Mouse (Mus musculus) small intestine, adult 2 months (tissue): ENCODE measurements around the gene Gfer. TPM values are rescaled to one million over a fixed set of nuclear protein-coding genes. Genes with fewer than 3 reads are reported as not detected.
A peak's percentile ranks its signal among the peaks of the same experiment; 100 is the strongest.

ENCODE experiments used
- H3K27ac ChIP-seq: fragments of 200-500 bp; 2 replicates; pipeline ENCODE4 v1.5.1; 2012; ENCODE audit warnings: low read depth, low read length, control low read depth, inconsistent platforms; ENCODE audit not compliant: insufficient read depth
- H3K27me3 ChIP-seq: fragments of 200-500 bp; 2 replicates; pipeline ENCODE4 v1.6.1; 2012; ENCODE audit warnings: mild to moderate bottlenecking, moderate library complexity, low read length, inconsistent platforms; ENCODE audit not compliant: control insufficient read depth, insufficient read depth
- H3K36me3 ChIP-seq: fragments of 200-500 bp; 2 replicates; pipeline ENCODE4 v1.6.1; 2012; ENCODE audit warnings: mild to moderate bottlenecking, low read length, control low read depth, inconsistent platforms; ENCODE audit not compliant: control insufficient read depth, insufficient read depth
- H3K4me1 ChIP-seq: fragments of 200-500 bp; 2 replicates; pipeline ENCODE4 v1.6.1; 2012; ENCODE audit warnings: low read length, inconsistent platforms, mixed read lengths; ENCODE audit not compliant: control insufficient read depth, insufficient read depth, insufficient read length
- H3K4me3 ChIP-seq: fragments of 200-500 bp; 2 replicates; pipeline ENCODE4 v1.5.1; 2012; ENCODE audit warnings: low read depth, mild to moderate bottlenecking, control low read depth, inconsistent platforms, low read length, moderate library complexity
- CTCF ChIP-seq: fragments of 200-500 bp; IDR thresholded peaks from 2 replicates; pipeline ENCODE4 v1.5.1; 2012; ENCODE audit warnings: low read depth, mild to moderate bottlenecking, control low read depth, inconsistent platforms, low read length, moderate library complexity, mixed read lengths; ENCODE audit not compliant: insufficient replicate concordance, insufficient read length; ENCODE audit errors: extremely low read depth
- POLR2A ChIP-seq: fragments of 200-500 bp; IDR thresholded peaks from 2 replicates; pipeline ENCODE4 v1.6.1; 2012; ENCODE audit warnings: low read depth, mild to moderate bottlenecking, control low read depth, inconsistent platforms, low read length, moderate library complexity
- WGBS: fragments of 180-500 bp; shearing (Covaris S2); methylation state at CpG from one replicate; pipeline ENCODE4 v1.1.7; 2018; 5-methylcytosine and 5-hydroxymethylcytosine counted together
- polyA plus RNA-seq: library from polyadenylated mRNA; depleted of rRNA; stranded (reverse); fragments of >200 nt; gene quantifications from 2 replicates; pipeline ENCODE4 v1.2.3, GENCODE M21; 2012

Gene Gfer
- polyA plus RNA-seq, 1 experiment: 35.9 TPM

GRCm38 (mm10) chr17:24698715-24699114, 2.8 kb upstream of the Gfer start:
- TF ChIP-seq POLR2A (no peak), CTCF (no peak)
- H3K4me1 ChIP-seq: peaks cover 23% of the 10 kb centered on the region
- H3K36me3 ChIP-seq: peaks cover 21% of the 10 kb centered on the region
- 28% methylated on average over 9 of the region's 9 CpGs for WGBS
- peak overlapping the region; percentile 99 for H3K27ac ChIP-seq
- H3K4me3 ChIP-seq: peak overlapping the region; percentile 66
- H3K27me3 ChIP-seq: no peaks in the 10 kb centered on the region

- Histone ChIP-seq H3K27me3 (no peaks in the 10 kb centered on the region), H3K4me3 (peak overlapping the region; percentile 66), H3K4me1 (peaks cover 23% of the 10 kb centered on the region), H3K36me3 (peaks cover 21% of the 10 kb centered on the region), H3K27ac (peak overlapping the region; percentile 99)
- TF ChIP-seq POLR2A (no peak; the same call in 1 of the 2 replicates), CTCF (no peak)
- 11% methylated on average over 5 of the region's 5 CpGs for WGBS
Observed at GRCm38 (mm10) chr17:24697985-24698384, 2.0 kb upstream of the Gfer start.

GRCm38 (mm10) chr17:24695326-24696010, 488 bp downstream of the Gfer start:
- Histone ChIP-seq H3K27me3 (no peaks in the 10 kb centered on the region), H3K36me3 (peaks cover 7% of the 10 kb centered on the region), H3K4me1 (peaks cover 20% of the 10 kb centered on the region; the same call in 1 of the 2 replicates), H3K4me3 (peak overlapping the region; percentile 74), H3K27ac (peak overlapping the region; percentile 48)
- TF ChIP-seq CTCF (no peak), POLR2A (no peak)
- WGBS: 3% methylated on average over 50 of the region's 51 CpGs

- WGBS: 81% methylated on average over 5 of the region's 5 CpGs
- Histone ChIP-seq H3K4me1 (peaks cover 17% of the 10 kb centered on the region), H3K27me3 (peaks cover 17% of the 10 kb centered on the region)
Observed at GRCm38 (mm10) chr17:24692385-24692784, 3.6 kb downstream of the Gfer start.

GRCm38 (mm10) chr17:24689251-24690081, 6.5 kb downstream of the Gfer start, which contains the start of gene Syngr3:
Syngr3 (minus strand) TSS chr17:24689955.
- no peak for TF ChIP-seq POLR2A
- no peak for TF ChIP-seq CTCF
- peaks cover 17% of the 10 kb centered on the region for H3K27me3 ChIP-seq
- no peak within 1 kb of the TSS for H3K27ac ChIP-seq
- H3K36me3 ChIP-seq: peaks cover 7% of the 10 kb centered on the region
- H3K4me3 ChIP-seq: peak within 1 kb of the TSS; percentile 57
- WGBS: 2% methylated on average over 53 of the region's 55 CpGs
- peaks cover 13% of the 10 kb centered on the region for H3K4me1 ChIP-seq

More at GRCm38 (mm10) chr17:24692385-24692784, 3.6 kb downstream of the Gfer start:
- Histone ChIP-seq H3K36me3 (peaks cover 7% of the 10 kb centered on the region), H3K4me3 (no peak overlapping the region), H3K27ac (no peak overlapping the region)
- no peak for TF ChIP-seq POLR2A

- 24% methylated on average over 23 of the region's 23 CpGs for WGBS
- peak overlapping the region; percentile 74 for H3K4me3 ChIP-seq
- peaks cover 13% of the 10 kb centered on the region for H3K4me1 ChIP-seq
- H3K36me3 ChIP-seq: peaks cover 2% of the 10 kb centered on the region; the same call in 1 of the 2 replicates
- H3K27me3 ChIP-seq: peaks cover 17% of the 10 kb centered on the region
- TF ChIP-seq POLR2A (no peak), CTCF (no peak)
- H3K27ac ChIP-seq: no peak overlapping the region
Observed at GRCm38 (mm10) chr17:24687599-24687998, 8.4 kb downstream of the Gfer start.

DNA sequence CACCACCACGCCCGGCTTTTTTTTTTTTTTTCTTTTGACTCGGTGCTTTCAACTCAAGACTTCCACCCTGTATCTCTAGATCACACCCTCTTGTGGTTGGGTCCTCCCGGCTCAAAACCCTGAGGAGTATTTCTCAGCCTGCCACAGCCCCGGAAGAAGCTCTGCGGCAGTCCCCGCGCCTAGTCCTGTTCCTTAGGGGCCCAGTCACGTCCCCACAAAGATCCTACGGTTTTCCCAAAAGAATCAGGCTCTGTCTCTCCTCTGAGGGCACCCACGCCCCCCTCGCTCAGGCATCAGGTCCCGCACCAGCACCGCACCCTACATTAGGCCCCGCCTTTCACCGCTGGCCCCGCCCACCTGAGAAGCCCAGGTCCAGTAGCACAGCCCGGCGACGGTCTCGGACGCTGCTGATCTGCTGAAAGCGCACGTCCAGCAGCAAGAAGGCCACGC, 8.8 kb downstream of the Gfer start:
- under 1% methylated on average over 25 of the region's 25 CpGs for WGBS
- H3K4me1 ChIP-seq: peaks cover 13% of the 10 kb centered on the region
- TF ChIP-seq POLR2A (no peak), CTCF (no peak)

More for the DNA sequence above, 8.8 kb downstream of the Gfer start:
- peak overlapping the region; percentile 74 for H3K4me3 ChIP-seq
- peaks cover 4% of the 10 kb centered on the region; the same call in 1 of the 2 replicates for H3K36me3 ChIP-seq
- no peak overlapping the region for H3K27ac ChIP-seq
- H3K27me3 ChIP-seq: peaks cover 17% of the 10 kb centered on the region
